Mouse (Mus musculus) brain, embryonic 14.5 days (tissue): ENCODE results near the gene Sgip1.

Source experiments
- CTCF ChIP-seq: fragments of 200-500 bp; IDR thresholded peaks from 2 replicates; pipeline ENCODE4 v1.5.1; 2012; ENCODE audit warnings: inconsistent platforms, mild to moderate bottlenecking, moderate library complexity, borderline replicate concordance; ENCODE audit not compliant: insufficient read depth, insufficient read length; ENCODE audit errors: extremely low read depth
- POLR2A ChIP-seq: fragments of 200-500 bp; IDR thresholded peaks from 2 replicates; pipeline ENCODE4 v1.6.1; 2012; ENCODE audit warnings: mild to moderate bottlenecking, inconsistent platforms, borderline replicate concordance; ENCODE audit not compliant: poor library complexity, insufficient read depth, insufficient read length, severe bottlenecking; ENCODE audit errors: extremely low read depth

- TF ChIP-seq CTCF (no peak), POLR2A (no peak)
These were observed 169.1 kb downstream of the Sgip1 start for GRCm38 (mm10) chr4:102910191-102910590.
